Mouse (Mus musculus): ENCODE results near the gene Vps13a. TPM values are rescaled to one million over a fixed set of nuclear protein-coding genes. Genes with fewer than 3 reads are reported as not detected.
A peak's percentile ranks its signal among the peaks of the same experiment; 100 is the strongest.
"Not testable (repeated sequence)": the region's sequence is repeated elsewhere in the genome, so short reads cannot be mapped to it uniquely, and the experiment has no call there.

The Vps13a gene
- polyA plus RNA-seq, 1 experiment from 2014 or later = 7.4 TPM

GRCm38 (mm10) chr19:16802707-16803106 lies 22.0 kb upstream of the Vps13a start:
- ATAC-seq (replicated peaks; ENCODE audit: insufficient number of reproducible peaks, low FRiP score, low TSS enrichment, low read depth) (no peak), DNase-seq (ENCODE audit: low spot score) (peak; percentile 69)
- 2% methylated on average over 3 of the region's 3 CpGs for WGBS
- no peak overlapping the region for H3K27ac ChIP-seq (replicated peaks; ENCODE audit: low read depth, low read length)
- no peaks in the 10 kb centered on the region for H3K36me3 ChIP-seq (replicated peaks; ENCODE audit: control insufficient read depth, insufficient read depth, low read depth, low read length)
- no peaks in the 10 kb centered on the region for H3K9me3 ChIP-seq (replicated peaks; ENCODE audit: control insufficient read depth, low read length)
- H3K4me1 ChIP-seq (ENCODE audit: control insufficient read depth, insufficient read depth, low read length) = no peaks in the 10 kb centered on the region
- H3K4me3 ChIP-seq (ENCODE audit: low read depth, low read length) = no peak overlapping the region
- H3K4me2 ChIP-seq (ENCODE audit: low read depth, low read length) = no peak overlapping the region
- H3K9ac ChIP-seq (replicated peaks; ENCODE audit: low read length) = no peak overlapping the region
- H3K27me3 ChIP-seq (ENCODE audit: control insufficient read depth, insufficient read depth, low read length) = no peaks in the 10 kb centered on the region

GRCm38 (mm10) chr19:16802123-16802522 lies 21.4 kb upstream of the Vps13a start:
- Histone ChIP-seq H3K4me1 (ENCODE audit: control insufficient read depth, insufficient read depth, low read length) (no peaks in the 10 kb centered on the region), H3K9me3 (replicated peaks; ENCODE audit: control insufficient read depth, low read length) (no peaks in the 10 kb centered on the region), H3K9ac (replicated peaks; ENCODE audit: low read length) (no peak overlapping the region), H3K27me3 (ENCODE audit: control insufficient read depth, insufficient read depth, low read length) (no peaks in the 10 kb centered on the region), H3K4me3 (ENCODE audit: low read depth, low read length) (no peak overlapping the region), H3K36me3 (replicated peaks; ENCODE audit: control insufficient read depth, insufficient read depth, low read depth, low read length) (no peaks in the 10 kb centered on the region), H3K4me2 (ENCODE audit: low read depth, low read length) (no peak overlapping the region), H3K27ac (replicated peaks; ENCODE audit: low read depth, low read length) (no peak overlapping the region)
- WGBS = 78% methylated on average over 3 of the region's 3 CpGs
- DNase-seq (ENCODE audit: low spot score) (no peak), ATAC-seq (replicated peaks; ENCODE audit: insufficient number of reproducible peaks, low FRiP score, low TSS enrichment, low read depth) (no peak)

- Histone ChIP-seq H3K27ac (replicated peaks; ENCODE audit: low read depth, low read length) (no peak overlapping the region), H3K27me3 (ENCODE audit: control insufficient read depth, insufficient read depth, low read length) (no peaks in the 10 kb centered on the region), H3K4me2 (ENCODE audit: low read depth, low read length) (no peak overlapping the region), H3K9ac (replicated peaks; ENCODE audit: low read length) (no peak overlapping the region), H3K9me3 (replicated peaks; ENCODE audit: control insufficient read depth, low read length) (no peaks in the 10 kb centered on the region), H3K4me3 (ENCODE audit: low read depth, low read length) (no peak overlapping the region), H3K4me1 (ENCODE audit: control insufficient read depth, insufficient read depth, low read length) (no peaks in the 10 kb centered on the region), H3K36me3 (replicated peaks; ENCODE audit: control insufficient read depth, insufficient read depth, low read depth, low read length) (no peaks in the 10 kb centered on the region)
- DNase-seq (ENCODE audit: low spot score) = no peak
- whole genome bisulfite sequencing = 85% methylated on average over 4 of the region's 4 CpGs
- no peak for ATAC-seq (replicated peaks; ENCODE audit: insufficient number of reproducible peaks, low FRiP score, low TSS enrichment, low read depth)
Measured at GRCm38 (mm10) chr19:16797923-16798322, 17.2 kb upstream of the Vps13a start.

- not testable (repeated sequence) for DNase-seq (ENCODE audit: low spot score); H3K9ac ChIP-seq (replicated peaks; ENCODE audit: low read length); H3K27me3 ChIP-seq (ENCODE audit: control insufficient read depth, insufficient read depth, low read length); H3K9me3 ChIP-seq (replicated peaks; ENCODE audit: control insufficient read depth, low read length); ATAC-seq (replicated peaks; ENCODE audit: insufficient number of reproducible peaks, low FRiP score, low TSS enrichment, low read depth); H3K27ac ChIP-seq (replicated peaks; ENCODE audit: low read depth, low read length); H3K36me3 ChIP-seq (replicated peaks; ENCODE audit: control insufficient read depth, insufficient read depth, low read depth, low read length); H3K4me2 ChIP-seq (ENCODE audit: low read depth, low read length); H3K4me3 ChIP-seq (ENCODE audit: low read depth, low read length); H3K4me1 ChIP-seq (ENCODE audit: control insufficient read depth, insufficient read depth, low read length)
- 90% methylated on average over 3 of the region's 3 CpGs for WGBS
Measured at GRCm38 (mm10) chr19:16794486-16794885, 13.8 kb upstream of the Vps13a start.

- Histone ChIP-seq H3K4me1 (ENCODE audit: control insufficient read depth, insufficient read depth, low read length) (no peaks in the 10 kb centered on the region), H3K36me3 (replicated peaks; ENCODE audit: control insufficient read depth, insufficient read depth, low read depth, low read length) (no peaks in the 10 kb centered on the region), H3K9ac (replicated peaks; ENCODE audit: low read length) (no peak overlapping the region), H3K4me2 (ENCODE audit: low read depth, low read length) (no peak overlapping the region), H3K9me3 (replicated peaks; ENCODE audit: control insufficient read depth, low read length) (no peaks in the 10 kb centered on the region), H3K27ac (replicated peaks; ENCODE audit: low read depth, low read length) (no peak overlapping the region), H3K27me3 (ENCODE audit: control insufficient read depth, insufficient read depth, low read length) (no peaks in the 10 kb centered on the region), H3K4me3 (ENCODE audit: low read depth, low read length) (no peak overlapping the region)
- 77% methylated on average over 4 of the region's 4 CpGs for WGBS
- ATAC-seq (replicated peaks; ENCODE audit: insufficient number of reproducible peaks, low FRiP score, low TSS enrichment, low read depth) = no peak
- no peak for DNase-seq (ENCODE audit: low spot score)
Measured at GRCm38 (mm10) chr19:16789930-16790329, 9.2 kb upstream of the Vps13a start.

GRCm38 (mm10) chr19:16784879-16785278 lies 4.1 kb upstream of the Vps13a start:
- WGBS = 21% methylated on average over 3 of the region's 3 CpGs
- Histone ChIP-seq H3K27me3 (ENCODE audit: control insufficient read depth, insufficient read depth, low read length) (peaks cover 4% of the 10 kb centered on the region; the same call in 1 of the 2 replicates), H3K27ac (replicated peaks; ENCODE audit: low read depth, low read length) (no peak overlapping the region), H3K4me3 (ENCODE audit: low read depth, low read length) (no peak overlapping the region), H3K36me3 (replicated peaks; ENCODE audit: control insufficient read depth, insufficient read depth, low read depth, low read length) (no peaks in the 10 kb centered on the region), H3K9ac (replicated peaks; ENCODE audit: low read length) (no peak overlapping the region), H3K4me2 (ENCODE audit: low read depth, low read length) (no peak overlapping the region), H3K9me3 (replicated peaks; ENCODE audit: control insufficient read depth, low read length) (no peaks in the 10 kb centered on the region), H3K4me1 (ENCODE audit: control insufficient read depth, insufficient read depth, low read length) (no peaks in the 10 kb centered on the region)
- ATAC-seq (replicated peaks; ENCODE audit: insufficient number of reproducible peaks, low FRiP score, low TSS enrichment, low read depth) = no peak
- peak; percentile 68 for DNase-seq (ENCODE audit: low spot score)

- ATAC-seq (replicated peaks; ENCODE audit: insufficient number of reproducible peaks, low FRiP score, low TSS enrichment, low read depth) (no peak), DNase-seq (ENCODE audit: low spot score) (no peak)
- Histone ChIP-seq H3K9me3 (replicated peaks; ENCODE audit: control insufficient read depth, low read length) (no peaks in the 10 kb centered on the region), H3K36me3 (replicated peaks; ENCODE audit: control insufficient read depth, insufficient read depth, low read depth, low read length) (no peaks in the 10 kb centered on the region), H3K9ac (replicated peaks; ENCODE audit: low read length) (peak overlapping the region; percentile 47), H3K27me3 (ENCODE audit: control insufficient read depth, insufficient read depth, low read length) (peaks cover 4% of the 10 kb centered on the region; the same call in 1 of the 2 replicates), H3K4me1 (ENCODE audit: control insufficient read depth, insufficient read depth, low read length) (no peaks in the 10 kb centered on the region), H3K27ac (replicated peaks; ENCODE audit: low read depth, low read length) (no peak overlapping the region), H3K4me3 (ENCODE audit: low read depth, low read length) (peak overlapping the region; percentile 67), H3K4me2 (ENCODE audit: low read depth, low read length) (peak overlapping the region; percentile 97)
- WGBS = 16% methylated on average over 10 of the region's 10 CpGs
Measured at GRCm38 (mm10) chr19:16781406-16782019, 780 bp upstream of the Vps13a start.

- Histone ChIP-seq H3K4me2 (ENCODE audit: low read depth, low read length) (peak overlapping the region; percentile 97), H3K27me3 (ENCODE audit: control insufficient read depth, insufficient read depth, low read length) (peaks cover 4% of the 10 kb centered on the region; the same call in 1 of the 2 replicates), H3K9ac (replicated peaks; ENCODE audit: low read length) (peak overlapping the region; percentile 65), H3K27ac (replicated peaks; ENCODE audit: low read depth, low read length) (no peak overlapping the region), H3K4me1 (ENCODE audit: control insufficient read depth, insufficient read depth, low read length) (no peaks in the 10 kb centered on the region), H3K9me3 (replicated peaks; ENCODE audit: control insufficient read depth, low read length) (no peaks in the 10 kb centered on the region), H3K4me3 (ENCODE audit: low read depth, low read length) (peak overlapping the region; percentile 67), H3K36me3 (replicated peaks; ENCODE audit: control insufficient read depth, insufficient read depth, low read depth, low read length) (no peaks in the 10 kb centered on the region)
- WGBS = under 1% methylated on average over 51 of the region's 55 CpGs
- peak; percentile 36 for DNase-seq (ENCODE audit: low spot score)
- ATAC-seq (replicated peaks; ENCODE audit: insufficient number of reproducible peaks, low FRiP score, low TSS enrichment, low read depth) = peak; percentile 81
Measured at GRCm38 (mm10) chr19:16780251-16780783, 416 bp downstream of the Vps13a start.

Data from embryonic facial prominence, embryonic 11.5 days (tissue).